Mouse (Mus musculus) intestine, embryonic 16.5 days (tissue): ENCODE results near the gene Frzb. TPM values are rescaled to one million over a fixed set of nuclear protein-coding genes. Genes with fewer than 3 reads are reported as not detected.
A peak's percentile ranks its signal among the peaks of the same experiment; 100 is the strongest.
"Not testable (repeated sequence)": the region's sequence is repeated elsewhere in the genome, so short reads cannot be mapped to it uniquely, and the experiment has no call there.

ENCODE experiments used
- ATAC-seq: fragments of 200-750 bp; cut with Nextera tagmentation; 2 replicates; pipeline ENCODE4 v1.8.0; 2017; ENCODE audit warnings: moderate TSS enrichment, moderate library complexity
- H3K27ac ChIP-seq: fragments of 300-500 bp; sonication (generic); 2 replicates; pipeline ENCODE4 v1.5.1; 2014; ENCODE audit warnings: mild to moderate bottlenecking, low read length
- H3K27me3 ChIP-seq: fragments of 300-500 bp; sonication (generic); replicated peaks from 2 replicates; pipeline ENCODE4 v1.6.1; 2014; ENCODE audit warnings: low read length, control low read depth, mixed read lengths; ENCODE audit not compliant: control insufficient read depth, insufficient read depth
- H3K36me3 ChIP-seq: fragments of 300-500 bp; sonication (generic); 2 replicates; pipeline ENCODE4 v1.6.1; 2014; ENCODE audit warnings: low read length, control low read depth; ENCODE audit not compliant: control insufficient read depth, insufficient read depth
- H3K4me1 ChIP-seq: fragments of 300-500 bp; sonication (generic); 2 replicates; pipeline ENCODE4 v1.6.1; 2014; ENCODE audit warnings: low read length, control low read depth, mixed read lengths; ENCODE audit not compliant: control insufficient read depth, insufficient read depth
- H3K4me2 ChIP-seq: fragments of 300-500 bp; sonication (generic); 2 replicates; pipeline ENCODE4 v1.6.1; 2014; ENCODE audit warnings: low read depth, low read length, control low read depth
- H3K4me3 ChIP-seq: fragments of 300-500 bp; sonication (generic); 2 replicates; pipeline ENCODE4 v1.5.1; 2014; ENCODE audit warnings: mild to moderate bottlenecking, low read length
- H3K9ac ChIP-seq: fragments of 300-500 bp; sonication (generic); 2 replicates; pipeline ENCODE4 v1.6.1; 2014; ENCODE audit warnings: low read depth, low read length
- H3K9me3 ChIP-seq: fragments of 300-500 bp; sonication (generic); 2 replicates; pipeline ENCODE4 v1.6.1; 2016; ENCODE audit warnings: low read length, control low read depth; ENCODE audit not compliant: control insufficient read depth
- WGBS: fragments of 180-500 bp; shearing (Covaris S2); extraction: QIAGEN DNeasy Blood & Tissue Kit; methylation state at CpG from one replicate; pipeline ENCODE4 v1.1.7; 2014; 5-methylcytosine and 5-hydroxymethylcytosine counted together
- polyA plus RNA-seq: library from polyadenylated mRNA; unstranded; fragments of >200 nt; fragmentation: Nextera tagmentation; extraction: Ambion mirVana; gene quantifications from 2 replicates; pipeline ENCODE4 v1.2.1, GENCODE M21; 2015

Gene Frzb
- polyA plus RNA-seq, result 1.9 and 2.4 TPM in 2 replicates

GRCm38 (mm10) chr2:80447291-80447791, at the start of gene Frzb:
Gene Frzb (minus strand): TSS chr2:80447625.
- Histone ChIP-seq H3K4me2 (peak within 1 kb of the TSS; percentile 99), H3K4me1 (no peaks in the 10 kb centered on the region; the same call in 1 of the 2 replicates), H3K27me3 (peaks cover 8% of the 10 kb centered on the region), H3K36me3 (no peaks in the 10 kb centered on the region), H3K4me3 (peak within 1 kb of the TSS; percentile 66), H3K9me3 (no peaks in the 10 kb centered on the region), H3K27ac (no peak within 1 kb of the TSS), H3K9ac (peak within 1 kb of the TSS; percentile 70)
- 0% methylated on average over 33 of the region's 33 CpGs for WGBS
- ATAC-seq, result peak; percentile 78

DNA sequence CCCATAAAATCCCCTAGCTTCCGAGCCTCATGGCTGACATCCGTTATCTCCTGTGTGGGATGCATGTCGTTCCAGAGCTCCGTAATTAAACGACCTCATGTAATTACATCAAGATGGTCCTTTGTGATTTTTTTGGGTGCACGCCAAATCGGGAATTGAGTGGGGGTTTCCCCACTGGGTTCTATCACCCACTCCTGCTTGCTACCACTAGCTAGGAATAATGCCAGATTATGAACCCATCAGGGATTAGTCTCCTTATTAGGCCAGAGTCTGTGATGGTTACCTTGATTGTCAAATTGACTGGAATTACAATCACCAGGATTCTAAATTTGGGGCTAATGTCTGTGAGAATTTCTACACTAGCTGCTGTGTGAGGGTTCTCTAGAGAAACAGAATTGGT, 47.9 kb upstream of the Frzb start:
- ATAC-seq, H3K9me3 ChIP-seq, H3K27ac ChIP-seq, H3K27me3 ChIP-seq, H3K36me3 ChIP-seq, H3K4me3 ChIP-seq, H3K4me2 ChIP-seq, H3K9ac ChIP-seq, H3K4me1 ChIP-seq: not testable (repeated sequence)
- 69% methylated on average over 7 of the region's 7 CpGs for WGBS

- Histone ChIP-seq H3K9me3 (no peaks in the 10 kb centered on the region), H3K27ac (no peak overlapping the region), H3K27me3 (no peaks in the 10 kb centered on the region), H3K9ac (no peak overlapping the region), H3K36me3 (no peaks in the 10 kb centered on the region), H3K4me3 (no peak overlapping the region), H3K4me2 (no peak overlapping the region), H3K4me1 (no peaks in the 10 kb centered on the region)
- ATAC-seq, result no peak
- WGBS, result 73% methylated on average over 5 of the region's 5 CpGs
Measured at GRCm38 (mm10) chr2:80486851-80487250, 39.4 kb upstream of the Frzb start.

DNA sequence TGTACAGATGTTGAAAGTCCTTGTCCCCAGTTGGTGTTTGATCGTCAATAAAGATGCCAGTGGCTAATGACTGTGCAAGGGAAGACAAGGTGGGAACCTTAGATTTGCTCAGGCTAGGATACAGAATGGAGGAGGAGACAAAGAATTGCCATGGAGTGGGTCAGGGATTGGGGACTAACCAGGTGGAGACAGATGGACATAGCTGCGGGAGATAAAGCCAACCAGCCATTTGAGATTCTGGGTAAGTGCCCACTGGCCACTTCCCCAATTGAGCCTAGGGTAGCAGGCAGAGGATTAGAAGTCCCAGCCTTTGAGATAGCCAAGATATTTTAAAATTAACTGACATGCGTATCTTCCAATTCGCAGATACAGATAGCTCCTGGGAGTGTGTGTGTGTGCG, 37.5 kb upstream of the Frzb start:
- no peak for ATAC-seq
- Histone ChIP-seq H3K36me3 (no peaks in the 10 kb centered on the region), H3K9ac (no peak overlapping the region), H3K4me1 (no peaks in the 10 kb centered on the region), H3K4me2 (no peak overlapping the region), H3K27ac (no peak overlapping the region), H3K27me3 (no peaks in the 10 kb centered on the region), H3K9me3 (no peaks in the 10 kb centered on the region), H3K4me3 (no peak overlapping the region)
- 90% methylated on average over 5 of the region's 5 CpGs for WGBS

GRCm38 (mm10) chr2:80475831-80476230, 28.4 kb upstream of the Frzb start:
- Histone ChIP-seq H3K4me3 (no peak overlapping the region), H3K27me3 (no peaks in the 10 kb centered on the region), H3K9ac (no peak overlapping the region), H3K4me2 (no peak overlapping the region), H3K4me1 (no peaks in the 10 kb centered on the region), H3K9me3 (no peaks in the 10 kb centered on the region), H3K36me3 (no peaks in the 10 kb centered on the region), H3K27ac (no peak overlapping the region)
- no peak for ATAC-seq
- 47% methylated on average over 1 of the region's 1 CpGs for WGBS

- H3K9ac ChIP-seq, result no peak overlapping the region
- no peaks in the 10 kb centered on the region for H3K4me1 ChIP-seq
- WGBS, result 53% methylated on average over 5 of the region's 5 CpGs
- no peak overlapping the region for H3K27ac ChIP-seq
- no peak overlapping the region for H3K4me2 ChIP-seq
- H3K4me3 ChIP-seq, result no peak overlapping the region
- ATAC-seq, result peak; percentile 88
- H3K36me3 ChIP-seq, result no peaks in the 10 kb centered on the region
- H3K27me3 ChIP-seq, result no peaks in the 10 kb centered on the region
- H3K9me3 ChIP-seq, result no peaks in the 10 kb centered on the region
Measured at GRCm38 (mm10) chr2:80474247-80474796, 26.9 kb upstream of the Frzb start.

GRCm38 (mm10) chr2:80465991-80466821, 18.8 kb upstream of the Frzb start:
- ATAC-seq, result no peak
- H3K4me1 ChIP-seq, result no peaks in the 10 kb centered on the region
- WGBS, result 59% methylated on average over 16 of the region's 16 CpGs
- no peak overlapping the region for H3K4me2 ChIP-seq
- H3K27ac ChIP-seq, result no peak overlapping the region
- no peak overlapping the region for H3K9ac ChIP-seq
- H3K27me3 ChIP-seq, result no peaks in the 10 kb centered on the region
- H3K9me3 ChIP-seq, result no peaks in the 10 kb centered on the region
- H3K36me3 ChIP-seq, result no peaks in the 10 kb centered on the region
- no peak overlapping the region for H3K4me3 ChIP-seq

DNA sequence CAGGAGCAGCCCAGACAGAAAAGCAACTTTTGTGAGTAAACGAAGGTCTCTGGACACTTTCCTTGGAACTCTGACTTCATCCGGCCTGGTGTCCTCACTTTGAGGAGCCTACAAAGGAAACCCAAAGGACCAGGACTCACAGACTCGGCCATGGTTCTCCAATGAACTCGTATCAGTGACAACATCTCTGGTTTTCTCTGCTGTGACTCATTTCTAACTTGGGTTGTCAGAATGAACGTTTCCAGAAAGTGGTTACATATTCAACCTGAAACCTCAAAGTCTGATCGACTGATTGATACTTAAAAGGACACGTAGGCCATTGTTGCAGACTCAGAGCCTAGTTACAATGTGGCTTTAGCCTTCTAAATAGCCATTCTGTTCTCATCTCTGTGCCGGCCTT, 14.4 kb upstream of the Frzb start:
- no peak for ATAC-seq
- Histone ChIP-seq H3K36me3 (no peaks in the 10 kb centered on the region), H3K27ac (no peak overlapping the region), H3K4me3 (no peak overlapping the region), H3K4me2 (no peak overlapping the region), H3K9me3 (no peaks in the 10 kb centered on the region), H3K27me3 (no peaks in the 10 kb centered on the region), H3K4me1 (no peaks in the 10 kb centered on the region), H3K9ac (no peak overlapping the region)
- WGBS, result 76% methylated on average over 8 of the region's 8 CpGs

DNA sequence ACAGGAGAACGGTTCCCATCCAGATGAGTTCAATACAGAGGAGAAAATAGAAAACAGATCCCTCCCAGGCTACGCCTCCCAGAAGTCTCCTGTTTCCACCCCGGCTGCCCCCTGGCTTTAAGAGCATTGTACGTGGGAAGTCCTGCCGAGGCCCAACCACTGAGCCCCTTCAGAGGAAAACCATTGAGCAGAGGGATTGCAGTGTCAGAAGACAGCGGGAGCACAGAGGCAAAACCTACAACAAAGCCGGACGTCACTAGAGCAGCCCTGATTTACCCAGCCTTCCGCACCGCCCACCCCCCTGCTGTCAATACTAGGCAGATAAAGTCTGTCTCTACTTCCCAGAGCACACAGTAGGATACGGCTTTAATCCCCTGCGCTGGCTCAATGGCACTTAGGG, 806 bp upstream of the Frzb start:
- Histone ChIP-seq H3K36me3 (no peaks in the 10 kb centered on the region), H3K9ac (peak overlapping the region; percentile 70), H3K4me3 (peak overlapping the region; percentile 66), H3K27ac (no peak overlapping the region), H3K4me2 (peak overlapping the region; percentile 99), H3K9me3 (no peaks in the 10 kb centered on the region), H3K27me3 (peaks cover 8% of the 10 kb centered on the region), H3K4me1 (no peaks in the 10 kb centered on the region; the same call in 1 of the 2 replicates)
- peak; percentile 43 for ATAC-seq
- WGBS, result 3% methylated on average over 12 of the region's 12 CpGs
